Comparison of ENCODE assay signal across 8 mouse cellular contexts in the genomic region with DNA sequence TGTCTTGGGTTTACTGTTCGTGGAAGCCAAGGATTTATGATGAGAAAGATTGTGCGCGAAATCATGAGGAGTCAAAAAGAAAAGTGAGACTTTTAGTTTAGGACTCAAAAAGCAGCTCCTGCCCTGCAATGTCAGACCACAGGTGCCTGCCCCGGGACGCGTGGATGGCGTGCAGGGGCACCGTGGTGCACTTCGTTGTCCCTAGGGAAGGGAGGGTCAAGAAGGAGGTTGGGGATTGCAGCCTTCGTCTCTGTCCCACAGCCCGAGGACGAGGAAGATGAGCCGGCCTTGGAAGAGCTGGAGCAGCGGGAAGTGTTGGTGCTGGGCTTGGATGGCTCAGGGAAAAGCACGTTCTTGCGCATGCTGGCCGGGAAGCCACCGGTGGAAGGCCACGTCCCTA. TPM values are rescaled to one million over a fixed set of nuclear protein-coding genes. Genes with fewer than 3 reads are reported as not detected.
DNase-seq lines count a peak whose midpoint lies in the region; ATAC-seq and TF ChIP-seq lines count a peak whose summit lies in the region.

No protein-coding gene starts in this region.

- no peak for DNase-seq in kidney, postnatal 36 days
- DNase-seq in forebrain, postnatal 0 days, result no peak
- DNase-seq in liver, postnatal 0 days, result no peak
- no peak for DNase-seq in layer of hippocampus, adult 9-10 months (ENCODE audit: low spot score)
- DNase-seq in gastrocnemius, postnatal 14 days, result no peak
- no peak for DNase-seq in spleen, postnatal 4 days (ENCODE audit: low spot score in 2 of 2)

- H3K36me3 ChIP-seq in kidney, embryonic 15.5 days, result peaks cover 43% of the 10 kb centered on the region
- peaks cover 16% of the 10 kb centered on the region for H3K36me3 ChIP-seq in forebrain, postnatal 0 days (ENCODE audit: insufficient read depth)
- no peaks in the 10 kb centered on the region for H3K36me3 ChIP-seq in liver, postnatal 0 days (replicated peaks; ENCODE audit: insufficient read depth, low read length)

- intact Hi-C loops in gastrocnemius, postnatal 14 days (cut with DNase I; ENCODE audit: low total_unique reads), result no loop called here

- peaks cover 27% of the 10 kb centered on the region for H3K4me1 ChIP-seq in kidney, embryonic 15.5 days
- H3K4me1 ChIP-seq in bone marrow, adult 2 months (ENCODE audit: control insufficient read depth, insufficient read depth, low read length), result peaks cover 6% of the 10 kb centered on the region
- peaks cover 11% of the 10 kb centered on the region; the same call in 1 of the 2 replicates for H3K4me1 ChIP-seq in forebrain, postnatal 0 days (ENCODE audit: insufficient read depth)
- H3K4me1 ChIP-seq in liver, postnatal 0 days (ENCODE audit: insufficient read depth), result peaks cover 16% of the 10 kb centered on the region

- peak overlapping the region; percentile 87 for H3K9ac ChIP-seq in kidney, embryonic 15.5 days
- H3K9ac ChIP-seq in forebrain, postnatal 0 days, result peak overlapping the region; percentile 87
- H3K9ac ChIP-seq in liver, postnatal 0 days (replicated peaks), result peak overlapping the region; percentile 75

- H3K4me2 ChIP-seq in kidney, embryonic 15.5 days, result peak overlapping the region; percentile 89
- H3K4me2 ChIP-seq in forebrain, postnatal 0 days (ENCODE audit: low read depth), result peak overlapping the region; percentile 88
- H3K4me2 ChIP-seq in liver, postnatal 0 days (ENCODE audit: low read depth, low read length), result peak overlapping the region; percentile 79

- TF ChIP-seq POLR2A in bone marrow, adult 2 months (IDR thresholded peaks at IDR 0.05; ENCODE audit: borderline replicate concordance, control insufficient read depth, low read depth, low read length), result no peak

- 2% methylated on average over 19 of the region's 19 CpGs for WGBS in kidney, embryonic 15.5 days
- 9% methylated on average over 19 of the region's 19 CpGs for WGBS in bone marrow, adult 2 months
- 2% methylated on average over 19 of the region's 19 CpGs for WGBS in forebrain, postnatal 0 days
- 4% methylated on average over 19 of the region's 19 CpGs for WGBS in liver, postnatal 0 days (ENCODE audit: insufficient replicate concordance)

- 0 out of 2 replicates have a peak, but pooled peaks cover 4% of the 10 kb centered on the region for H3K27me3 ChIP-seq in kidney, embryonic 15.5 days
- no peaks in the 10 kb centered on the region for H3K27me3 ChIP-seq in forebrain, postnatal 0 days (ENCODE audit: insufficient read depth, low read length)
- H3K27me3 ChIP-seq in liver, postnatal 0 days (ENCODE audit: insufficient read depth, low read length), result no peaks in the 10 kb centered on the region

- peak overlapping the region; percentile 80 for H3K4me3 ChIP-seq in kidney, embryonic 15.5 days (replicated peaks)
- peak overlapping the region; percentile 63 for H3K4me3 ChIP-seq in bone marrow, adult 2 months (replicated peaks; ENCODE audit: control insufficient read depth, low read depth, low read length)
- H3K4me3 ChIP-seq in forebrain, postnatal 0 days (ENCODE audit: low read depth, low read length), result peak overlapping the region; percentile 99
- peak overlapping the region; percentile 66 for H3K4me3 ChIP-seq in liver, postnatal 0 days (ENCODE audit: low read depth, low read length)

- TF ChIP-seq EP300 in liver, postnatal 0 days (IDR thresholded peaks at IDR 0.05; ENCODE audit: low read depth), result no peak

- ATAC-seq in kidney, embryonic 15.5 days (replicated peaks; ENCODE audit: low FRiP score), result peak; percentile 17; the same call in 1 of the 2 replicates
- ATAC-seq in forebrain, postnatal 0 days, result peak; percentile 8
- ATAC-seq in liver, postnatal 0 days, result peak; percentile 20; the same call in 1 of the 2 replicates

- H3K9me3 ChIP-seq in kidney, embryonic 15.5 days (replicated peaks), result no peaks in the 10 kb centered on the region
- H3K9me3 ChIP-seq in forebrain, postnatal 0 days (ENCODE audit: low read length), result no peaks in the 10 kb centered on the region
- no peaks in the 10 kb centered on the region for H3K9me3 ChIP-seq in liver, postnatal 0 days (ENCODE audit: low read length)

- H3K27ac ChIP-seq in kidney, embryonic 15.5 days, result peak overlapping the region; percentile 83
- H3K27ac ChIP-seq in bone marrow, adult 2 months (ENCODE audit: control insufficient read depth, insufficient read depth, low read depth, low read length, poor library complexity), result peak overlapping the region; percentile 12; the same call in 1 of the 2 replicates
- peak overlapping the region; percentile 81 for H3K27ac ChIP-seq in forebrain, postnatal 0 days (ENCODE audit: low read depth, low read length)
- H3K27ac ChIP-seq in liver, postnatal 0 days (ENCODE audit: low read depth), result peak overlapping the region; percentile 25

- no peak for TF ChIP-seq CTCF in bone marrow, adult 2 months (IDR thresholded peaks at IDR 0.05; ENCODE audit: control insufficient read depth, insufficient read depth, low read length)
- TF ChIP-seq CTCF in forebrain, postnatal 0 days (IDR thresholded peaks at IDR 0.05; ENCODE audit: low read depth), result no peak
- TF ChIP-seq CTCF in liver, postnatal 0 days (IDR thresholded peaks at IDR 0.05; ENCODE audit: low read depth), result no peak

RNA-seq across cellular contexts. Expression of a gene that starts 0.7 kb away (rescaled TPM):
- polyA plus RNA-seq in kidney, embryonic 15.5 days (2015; fragmentation: Nextera tagmentation; extraction: Ambion mirVana), result 34.0 and 36.1 TPM in 2 replicates
- 6.0 and 6.2 TPM in 2 replicates for polyA plus RNA-seq in bone marrow, adult 2 months (2011; ENCODE audit: insufficient read depth, insufficient read length, low replicate concordance, missing spikeins)
- total RNA-seq in forebrain, postnatal 0 days (2014; rRNA removed), result 123 and 163 TPM in 2 replicates
- 58.3 and 69.5 TPM in 2 replicates for polyA plus RNA-seq in forebrain, postnatal 0 days (2015; fragmentation: Nextera tagmentation; extraction: Ambion mirVana)
- 7.0 and 7.1 TPM in 2 replicates for polyA plus RNA-seq in liver, postnatal 0 days (2015; fragmentation: Nextera tagmentation; extraction: Ambion mirVana)
- total RNA-seq in gastrocnemius, postnatal 14 days (2021), result 1 to 10 TPM; 2.9 to 3.7 TPM

RNA-seq across cellular contexts. Expression of a gene that starts 10.3 kb away (rescaled TPM):
- 151 and 162 TPM in 2 replicates for polyA plus RNA-seq in kidney, embryonic 15.5 days (2015; fragmentation: Nextera tagmentation; extraction: Ambion mirVana)
- 17.9 and 24.8 TPM in 2 replicates for polyA plus RNA-seq in bone marrow, adult 2 months (2011; ENCODE audit: insufficient read depth, insufficient read length, low replicate concordance, missing spikeins)
- 184 and 216 TPM in 2 replicates for total RNA-seq in forebrain, postnatal 0 days (2014; rRNA removed)
- 235 and 263 TPM in 2 replicates for polyA plus RNA-seq in forebrain, postnatal 0 days (2015; fragmentation: Nextera tagmentation; extraction: Ambion mirVana)
- 40.9 and 41.6 TPM in 2 replicates for polyA plus RNA-seq in liver, postnatal 0 days (2015; fragmentation: Nextera tagmentation; extraction: Ambion mirVana)
- total RNA-seq in gastrocnemius, postnatal 14 days (2021), result 100 to 1,000 TPM in 1 of 2 experiments, 10 to 100 TPM in 1; 97.4 to 106 TPM

RNA-seq across cellular contexts. Expression of a gene that starts 14.4 kb away (rescaled TPM):
- polyA plus RNA-seq in kidney, embryonic 15.5 days (2015; fragmentation: Nextera tagmentation; extraction: Ambion mirVana), result 90.2 and 95.5 TPM in 2 replicates
- 9.5 and 16.1 TPM in 2 replicates for polyA plus RNA-seq in bone marrow, adult 2 months (2011; ENCODE audit: insufficient read depth, insufficient read length, low replicate concordance, missing spikeins)
- total RNA-seq in forebrain, postnatal 0 days (2014; rRNA removed), result 37.5 and 44.6 TPM in 2 replicates
- 58.0 and 64.6 TPM in 2 replicates for polyA plus RNA-seq in forebrain, postnatal 0 days (2015; fragmentation: Nextera tagmentation; extraction: Ambion mirVana)
- polyA plus RNA-seq in liver, postnatal 0 days (2015; fragmentation: Nextera tagmentation; extraction: Ambion mirVana), result 41.1 and 42.3 TPM in 2 replicates
- total RNA-seq in gastrocnemius, postnatal 14 days (2021), result 10 to 100 TPM; 17.6 to 19.4 TPM

RNA-seq across cellular contexts. Expression of a gene that starts 14.5 kb away (rescaled TPM):
- 205 and 219 TPM in 2 replicates for polyA plus RNA-seq in kidney, embryonic 15.5 days (2015; fragmentation: Nextera tagmentation; extraction: Ambion mirVana)
- 40.1 and 41.2 TPM in 2 replicates for polyA plus RNA-seq in bone marrow, adult 2 months (2011; ENCODE audit: insufficient read depth, insufficient read length, low replicate concordance, missing spikeins)
- 110 and 148 TPM in 2 replicates for total RNA-seq in forebrain, postnatal 0 days (2014; rRNA removed)
- polyA plus RNA-seq in forebrain, postnatal 0 days (2015; fragmentation: Nextera tagmentation; extraction: Ambion mirVana), result 326 and 343 TPM in 2 replicates
- 169 and 176 TPM in 2 replicates for polyA plus RNA-seq in liver, postnatal 0 days (2015; fragmentation: Nextera tagmentation; extraction: Ambion mirVana)
- 100 to 1,000 TPM; 126 to 131 TPM for total RNA-seq in gastrocnemius, postnatal 14 days (2021)

RNA-seq across cellular contexts. Expression of a gene that starts 35.7 kb away (rescaled TPM):
- polyA plus RNA-seq in kidney, embryonic 15.5 days (2015; fragmentation: Nextera tagmentation; extraction: Ambion mirVana), result 44.8 and 45.6 TPM in 2 replicates
- polyA plus RNA-seq in bone marrow, adult 2 months (2011; ENCODE audit: insufficient read depth, insufficient read length, low replicate concordance, missing spikeins), result 19.8 TPM in 2 replicates
- total RNA-seq in forebrain, postnatal 0 days (2014; rRNA removed), result 224 and 233 TPM in 2 replicates
- polyA plus RNA-seq in forebrain, postnatal 0 days (2015; fragmentation: Nextera tagmentation; extraction: Ambion mirVana), result 278 and 284 TPM in 2 replicates
- polyA plus RNA-seq in liver, postnatal 0 days (2015; fragmentation: Nextera tagmentation; extraction: Ambion mirVana), result 29.0 and 30.2 TPM in 2 replicates
- total RNA-seq in gastrocnemius, postnatal 14 days (2021), result 10 to 100 TPM; 86.4 to 95.0 TPM

Comparison
In these comparisons a context has a peak if more than half of its experiments do, and no peak if none do; other contexts are left out.
1. H3K27ac ChIP-seq: peak in every context shown above with its lines; median percentile 83 in kidney, embryonic 15.5 days; 81 in forebrain, postnatal 0 days; 25 in liver, postnatal 0 days; 12 in bone marrow, adult 2 months.